Mouse (Mus musculus) thymus, postnatal 10 days (tissue): ENCODE measurements at regions not wholly inside any gene's neighbourhood (a gene's known extent, or its start where the extent isn't known, plus 50 kb on each side); places are given as distances from the start of the nearest gene placed in this dataset.

Experiments
- DNase-seq, 2 experiments: peaks; one replicate each; pipeline ENCODE4 v3.0.0; 2021; ENCODE audit warnings: low spot score in 2 of 2

DNA sequence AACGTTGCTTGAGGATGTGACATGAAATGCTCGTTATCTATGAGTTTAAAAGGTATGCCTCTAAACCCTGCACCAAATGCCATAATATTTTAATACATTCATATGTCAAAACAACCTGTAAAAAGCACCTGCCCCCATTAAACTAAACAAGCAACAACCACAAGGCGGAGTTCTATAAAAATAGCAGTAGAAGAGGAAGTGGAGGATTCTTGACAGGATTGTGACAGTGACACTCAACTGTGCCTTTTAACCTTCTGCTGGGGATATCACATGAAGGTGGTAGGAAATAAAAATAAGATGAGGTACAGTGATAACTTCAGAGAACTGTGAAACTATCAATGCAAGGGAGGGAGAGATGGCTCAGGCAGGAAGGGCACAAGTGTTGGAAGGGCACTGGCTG, 58.6 kb upstream of the Dbx2 start:
- peak in 1 of 2 experiments; percentile 19 for DNase-seq

DNA sequence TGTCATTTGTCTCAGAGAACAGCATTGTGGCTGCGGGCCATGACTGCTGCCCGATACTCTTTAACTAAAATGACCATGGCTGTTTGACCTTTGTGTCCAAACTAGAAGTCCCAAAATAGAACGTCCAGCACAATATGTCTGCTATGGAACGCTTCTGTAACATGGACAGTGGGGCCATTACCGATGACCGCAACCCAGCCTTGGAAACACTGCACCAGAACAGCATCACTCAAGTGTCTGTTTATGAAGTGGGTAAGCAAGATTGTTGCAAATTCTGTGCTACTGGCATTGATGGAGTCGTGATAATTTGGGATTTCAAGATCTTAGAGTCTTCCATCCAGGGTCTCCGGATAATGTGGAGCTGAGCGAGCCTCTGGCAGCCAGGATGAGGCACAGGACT, 60.2 kb upstream of the Dbx2 start:
- DNase-seq: no peak

DNA sequence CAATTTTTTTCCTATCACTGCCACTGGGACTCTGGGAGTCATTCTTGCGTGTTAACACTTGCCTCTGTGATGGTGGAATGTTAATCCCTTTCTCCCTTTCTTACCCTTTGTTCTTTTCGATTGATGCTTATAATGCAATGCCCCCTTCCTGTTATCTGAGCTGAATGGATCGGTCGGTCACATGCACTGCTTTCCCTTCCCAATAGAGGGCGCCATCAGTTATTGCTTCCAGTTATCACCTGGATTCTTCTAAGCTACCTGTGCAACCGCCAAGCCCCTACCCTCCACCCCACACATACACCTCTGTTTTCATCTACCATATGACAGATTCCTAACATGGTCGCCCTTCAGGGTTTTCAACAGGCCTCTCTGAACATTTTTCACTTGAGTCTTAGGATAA, 66.9 kb upstream of the Ano6 start:
- DNase-seq: peak in 1 of 2 experiments; percentile 65

DNA sequence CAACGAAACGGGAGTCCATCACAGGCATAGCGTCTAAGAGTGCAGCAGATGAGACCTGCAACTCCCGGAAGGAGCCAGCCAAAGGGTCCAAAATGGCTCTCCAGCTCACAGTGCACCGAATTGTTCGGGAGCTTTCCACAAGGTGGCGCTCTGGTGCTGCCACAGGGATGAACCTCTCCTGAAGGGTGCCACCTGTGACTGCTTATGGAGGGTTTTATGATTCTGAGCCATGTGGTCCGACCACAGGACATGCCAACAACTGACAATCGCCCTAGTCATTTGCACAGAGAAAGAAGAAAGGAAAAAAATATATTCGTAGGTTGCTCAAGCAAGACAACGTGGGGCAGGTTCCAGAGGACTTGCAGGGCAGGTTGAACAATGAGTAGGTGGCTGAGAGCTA, 64.8 kb upstream of the Ano6 start:
- DNase-seq: peak; percentile 93 to 99

DNA sequence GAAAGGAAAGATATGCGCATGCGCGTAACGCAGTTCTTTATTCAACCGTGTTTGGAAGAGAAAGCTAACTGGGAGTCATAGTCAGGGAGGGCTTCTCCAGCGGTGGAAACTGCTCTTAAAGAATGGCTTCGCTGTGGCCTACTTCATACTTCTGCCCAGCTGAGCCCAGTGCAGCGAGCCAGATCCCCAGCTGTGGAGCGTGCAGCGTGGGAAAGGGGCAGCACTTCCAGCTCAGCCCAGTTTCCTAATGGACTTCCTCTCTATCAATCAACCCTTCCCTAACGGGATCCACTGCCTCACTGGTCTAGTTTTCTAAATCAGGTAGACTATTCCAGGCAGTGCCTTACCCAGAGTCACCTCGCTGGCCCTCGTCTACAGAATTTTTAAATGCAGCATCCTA, 64.1 kb upstream of the Ano6 start:
- peak in 1 of 2 experiments; percentile 27 for DNase-seq

DNA sequence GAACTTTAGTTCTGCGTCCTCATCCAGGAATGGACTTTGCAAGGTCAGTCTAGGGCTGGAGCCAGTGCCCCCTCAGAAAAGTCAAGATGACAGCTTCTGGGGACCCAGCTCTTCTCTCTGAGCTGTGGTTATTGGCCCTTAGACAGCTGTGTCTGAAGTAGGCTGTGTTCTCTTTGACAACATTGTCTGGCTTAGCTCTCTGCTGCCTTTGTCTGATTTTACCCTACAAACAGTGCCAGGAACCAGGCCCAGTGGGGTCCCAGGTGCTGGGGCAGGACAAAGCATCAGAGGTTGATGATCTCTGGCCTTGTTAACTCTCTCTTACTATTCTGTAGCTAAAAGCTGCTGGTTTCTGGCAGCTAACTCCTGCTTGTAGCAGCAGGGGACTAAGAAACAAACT, 54.9 kb upstream of the Ano6 start:
- DNase-seq: peak in 1 of 2 experiments; percentile 39
